Mouse (Mus musculus) limb, embryonic 14.5 days (tissue): ENCODE measurements around the gene U2af2. TPM values are rescaled to one million over a fixed set of nuclear protein-coding genes. Genes with fewer than 3 reads are reported as not detected.

Source experiments
- ATAC-seq: fragments of 200-750 bp; cut with Nextera tagmentation; 2 replicates; pipeline ENCODE4 v1.8.0; 2017; ENCODE audit warnings: low read depth, moderate number of reproducible peaks, moderate TSS enrichment; ENCODE audit not compliant: low FRiP score
- DNase-seq: peaks from one replicate; pipeline ENCODE4 v3.0.0-alpha.2; 2015; ENCODE audit warnings: low spot score
- H3K27ac ChIP-seq: fragments of 300-500 bp; sonication (generic); replicated peaks from 2 replicates; pipeline ENCODE4 v1.5.1; 2014; ENCODE audit warnings: low read depth, mild to moderate bottlenecking, low read length, moderate library complexity, mixed read lengths
- H3K27me3 ChIP-seq: fragments of 300-500 bp; sonication (generic); 2 replicates; pipeline ENCODE4 v1.6.1; 2014; ENCODE audit warnings: low read length, mixed read lengths; ENCODE audit not compliant: control insufficient read depth, insufficient read depth
- H3K36me3 ChIP-seq: fragments of 300-500 bp; sonication (generic); 2 replicates; pipeline ENCODE4 v1.6.1; 2014; ENCODE audit warnings: mild to moderate bottlenecking, low read length, moderate library complexity, mixed read lengths; ENCODE audit not compliant: control insufficient read depth, insufficient read depth
- H3K4me1 ChIP-seq: fragments of 300-500 bp; sonication (generic); 2 replicates; pipeline ENCODE4 v1.6.1; 2014; ENCODE audit warnings: antibody characterized with exemption, low read length, mixed read lengths; ENCODE audit not compliant: control insufficient read depth, insufficient read depth
- H3K4me2 ChIP-seq: fragments of 300-500 bp; sonication (generic); replicated peaks from 2 replicates; pipeline ENCODE4 v1.6.1; 2014; ENCODE audit warnings: low read depth, mild to moderate bottlenecking, low read length, moderate library complexity; ENCODE audit not compliant: severe bottlenecking
- H3K4me3 ChIP-seq: fragments of 300-500 bp; sonication (generic); replicated peaks from 2 replicates; pipeline ENCODE4 v1.5.1; 2014; ENCODE audit warnings: low read length
- H3K9ac ChIP-seq: fragments of 300-500 bp; sonication (generic); 2 replicates; pipeline ENCODE4 v1.6.1; 2014; ENCODE audit warnings: mild to moderate bottlenecking, low read depth, low read length, moderate library complexity; ENCODE audit not compliant: severe bottlenecking
- H3K9me3 ChIP-seq: fragments of 300-500 bp; sonication (generic); 2 replicates; pipeline ENCODE4 v1.6.1; 2016; ENCODE audit warnings: low read length; ENCODE audit not compliant: control insufficient read depth
- POLR2A ChIP-seq: fragments of 200-500 bp; IDR thresholded peaks from 2 replicates; pipeline ENCODE4 v1.8.0; 2012; ENCODE audit warnings: inconsistent platforms, mild to moderate bottlenecking, moderate library complexity, borderline replicate concordance; ENCODE audit not compliant: insufficient read depth, insufficient read length; ENCODE audit errors: extremely low read depth
- WGBS: fragments of 180-500 bp; shearing (Covaris S2); extraction: QIAGEN DNeasy Blood & Tissue Kit; methylation state at CpG from one replicate; pipeline ENCODE4 v1.1.7; 2014; 5-methylcytosine and 5-hydroxymethylcytosine counted together
- polyA plus RNA-seq, 2 experiments: library from polyadenylated mRNA; depleted of rRNA in 1 of 2; stranded (reverse) in 1 of 2; unstranded in 1 of 2; fragments of >200 nt; fragmentation: Nextera tagmentation in 1 of 2; extraction: Ambion mirVana in 1 of 2; gene quantifications; 2 replicates each; pipeline versions ENCODE4 v1.2.1 to v1.2.3; 2012 to 2014

Gene U2af2
- polyA plus RNA-seq, 2 experiments, result 123 to 431 TPM

DNA sequence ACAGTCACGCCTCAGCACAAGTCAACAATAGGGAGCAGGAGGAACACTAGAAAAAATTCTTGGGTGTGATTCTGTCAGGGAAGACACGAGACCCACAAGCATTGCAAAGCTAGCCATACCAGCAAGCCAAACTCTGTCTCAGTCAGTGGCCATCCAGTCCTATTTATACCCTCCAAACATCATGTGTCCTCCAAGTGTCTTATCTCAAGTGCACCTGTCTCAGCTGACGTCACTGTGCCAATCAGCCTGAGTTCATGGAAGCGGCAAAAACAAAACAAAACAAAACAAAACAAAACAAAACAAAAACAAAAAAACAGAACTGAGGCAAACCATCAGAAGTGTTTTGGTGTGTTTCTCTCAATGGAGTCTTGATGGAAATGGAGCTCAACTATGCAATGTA is 46.3 kb downstream of the U2af2 start:
- no peak for TF ChIP-seq POLR2A
- no peaks in the 10 kb centered on the region for H3K4me1 ChIP-seq
- H3K36me3 ChIP-seq, result no peaks in the 10 kb centered on the region
- WGBS, result 86% methylated on average over 4 of the region's 4 CpGs
- H3K27me3 ChIP-seq, result no peaks in the 10 kb centered on the region
- no peak for ATAC-seq
- no peak overlapping the region for H3K9ac ChIP-seq
- no peak overlapping the region for H3K4me3 ChIP-seq
- H3K27ac ChIP-seq, result no peak overlapping the region
- H3K9me3 ChIP-seq, result 0 out of 2 replicates have a peak, but pooled peaks cover 4% of the 10 kb centered on the region
- H3K4me2 ChIP-seq, result no peak overlapping the region
- DNase-seq, result no peak

DNA sequence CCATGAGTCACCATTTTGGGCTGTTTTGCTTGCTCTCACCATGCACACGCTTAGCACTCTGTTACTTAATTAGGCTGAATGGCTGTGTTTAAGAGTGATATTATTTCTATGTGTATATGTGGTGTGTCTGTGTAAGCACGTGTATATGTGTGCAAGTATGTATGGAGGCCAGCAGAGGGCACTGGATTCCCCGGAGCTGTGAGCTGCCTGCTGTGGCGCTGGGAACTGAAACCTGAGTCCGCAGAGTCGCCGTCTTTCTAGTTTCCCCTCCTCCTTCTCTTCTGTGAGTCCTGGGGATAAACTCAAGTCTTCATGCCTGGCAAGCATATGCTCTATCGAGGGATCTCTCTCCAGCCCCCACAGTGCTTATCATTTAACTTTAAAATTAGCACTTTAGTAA is 47.4 kb downstream of the U2af2 start:
- Histone ChIP-seq H3K27ac (no peak overlapping the region), H3K27me3 (no peaks in the 10 kb centered on the region), H3K9ac (no peak overlapping the region), H3K36me3 (no peaks in the 10 kb centered on the region), H3K4me1 (no peaks in the 10 kb centered on the region), H3K4me3 (no peak overlapping the region), H3K4me2 (no peak overlapping the region), H3K9me3 (0 out of 2 replicates have a peak, but pooled peaks cover 4% of the 10 kb centered on the region)
- DNase-seq, result no peak
- no peak for TF ChIP-seq POLR2A
- WGBS, result 89% methylated on average over 8 of the region's 8 CpGs
- ATAC-seq, result no peak

DNA sequence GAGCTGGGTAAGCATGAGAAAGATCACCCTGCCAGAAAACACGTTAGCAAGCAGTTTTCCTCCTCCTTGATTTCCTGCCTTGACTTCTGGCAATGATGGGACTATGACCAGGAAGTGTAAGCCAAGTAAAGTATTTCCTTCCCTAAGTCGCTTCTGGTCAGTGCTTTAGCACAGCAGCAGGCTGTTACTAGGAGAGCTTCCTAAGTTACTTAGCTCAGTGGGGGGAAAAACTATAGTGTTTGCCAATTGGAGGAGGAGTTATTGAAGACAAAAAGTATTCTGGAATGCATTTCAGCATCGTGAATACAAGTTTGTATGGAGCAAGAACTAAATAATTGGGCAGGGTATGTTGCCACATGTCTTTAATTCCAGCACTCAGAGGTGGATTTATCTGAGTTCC is 50.8 kb downstream of the U2af2 start:
- H3K9me3 ChIP-seq, result 0 out of 2 replicates have a peak, but pooled peaks cover 4% of the 10 kb centered on the region
- no peaks in the 10 kb centered on the region for H3K36me3 ChIP-seq
- H3K4me1 ChIP-seq, result no peaks in the 10 kb centered on the region
- ATAC-seq, result no peak
- H3K9ac ChIP-seq, result no peak overlapping the region
- H3K4me2 ChIP-seq, result no peak overlapping the region
- H3K4me3 ChIP-seq, result no peak overlapping the region
- TF ChIP-seq POLR2A, result no peak
- no peak overlapping the region for H3K27ac ChIP-seq
- H3K27me3 ChIP-seq, result no peaks in the 10 kb centered on the region
- 33% methylated on average over 3 of the region's 3 CpGs for WGBS
- DNase-seq, result peak; percentile 14

DNA sequence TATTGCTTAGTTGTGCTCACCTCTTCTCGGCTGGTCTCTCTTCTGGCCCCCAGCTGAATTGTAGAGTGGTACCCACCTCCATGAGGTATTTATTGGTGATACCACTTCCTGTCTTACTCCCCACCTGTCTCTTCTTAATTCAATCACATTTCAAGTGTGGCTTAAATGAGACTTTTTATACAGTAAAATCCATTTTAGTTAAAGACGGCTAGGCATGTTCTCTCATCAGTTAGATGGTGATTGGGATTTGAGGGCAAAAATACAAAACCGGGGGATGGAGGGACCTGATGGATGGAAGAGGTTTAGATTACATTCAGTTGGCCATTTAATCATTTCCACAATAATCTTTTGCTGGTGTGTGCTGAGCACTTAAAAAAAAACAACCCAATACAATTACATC is 54.9 kb downstream of the U2af2 start, which contains the start of gene Rfpl4:
TSS of gene Rfpl4 (minus strand) at position 101 of the 400 bp plus-strand sequence.
- H3K4me1 ChIP-seq, result no peaks in the 10 kb centered on the region
- no peaks in the 10 kb centered on the region for H3K27me3 ChIP-seq
- no peak within 1 kb of the TSS for H3K27ac ChIP-seq
- no peak within 1 kb of the TSS for H3K4me2 ChIP-seq
- no peaks in the 10 kb centered on the region for H3K9me3 ChIP-seq
- no peaks in the 10 kb centered on the region for H3K36me3 ChIP-seq
- 83% methylated on average over 3 of the region's 3 CpGs for WGBS
- ATAC-seq (no peak), DNase-seq (no peak)
- no peak within 1 kb of the TSS for H3K4me3 ChIP-seq
- TF ChIP-seq POLR2A, result no peak
- no peak within 1 kb of the TSS for H3K9ac ChIP-seq

DNA sequence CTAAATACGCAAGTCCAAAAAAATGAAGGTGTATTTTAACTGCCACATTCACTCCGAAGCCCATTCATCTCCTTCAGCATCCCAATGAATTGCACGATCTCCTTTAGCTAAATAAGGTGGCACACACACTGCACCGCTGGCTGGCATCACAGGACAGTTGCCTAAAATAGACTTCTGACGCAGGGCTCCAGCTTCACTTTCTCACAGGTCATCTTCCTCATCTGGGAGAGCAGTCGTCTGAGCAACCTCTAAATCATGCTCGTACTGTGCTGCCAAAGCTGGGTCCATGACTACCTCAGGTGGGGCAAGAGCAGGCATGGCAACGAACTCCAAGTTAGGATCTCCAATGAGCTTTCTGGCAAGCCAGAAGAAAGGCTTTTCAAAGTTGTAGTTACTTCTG is 63.1 kb downstream of the U2af2 start:
- 91% methylated on average over 8 of the region's 8 CpGs for WGBS
- Histone ChIP-seq H3K36me3 (no peaks in the 10 kb centered on the region), H3K9me3 (no peaks in the 10 kb centered on the region), H3K4me1 (no peaks in the 10 kb centered on the region), H3K27ac (no peak overlapping the region), H3K4me3 (no peak overlapping the region), H3K4me2 (no peak overlapping the region), H3K9ac (no peak overlapping the region), H3K27me3 (no peaks in the 10 kb centered on the region)
- TF ChIP-seq POLR2A, result no peak
- ATAC-seq, result no peak
- no peak for DNase-seq
